Mouse (Mus musculus): ENCODE data around the gene Cacna1e. TPM values are rescaled to one million over a fixed set of nuclear protein-coding genes. Genes with fewer than 3 reads are reported as not detected.

Cacna1e gene
- polyA plus RNA-seq, 1 experiment: 0.28 TPM

DNA sequence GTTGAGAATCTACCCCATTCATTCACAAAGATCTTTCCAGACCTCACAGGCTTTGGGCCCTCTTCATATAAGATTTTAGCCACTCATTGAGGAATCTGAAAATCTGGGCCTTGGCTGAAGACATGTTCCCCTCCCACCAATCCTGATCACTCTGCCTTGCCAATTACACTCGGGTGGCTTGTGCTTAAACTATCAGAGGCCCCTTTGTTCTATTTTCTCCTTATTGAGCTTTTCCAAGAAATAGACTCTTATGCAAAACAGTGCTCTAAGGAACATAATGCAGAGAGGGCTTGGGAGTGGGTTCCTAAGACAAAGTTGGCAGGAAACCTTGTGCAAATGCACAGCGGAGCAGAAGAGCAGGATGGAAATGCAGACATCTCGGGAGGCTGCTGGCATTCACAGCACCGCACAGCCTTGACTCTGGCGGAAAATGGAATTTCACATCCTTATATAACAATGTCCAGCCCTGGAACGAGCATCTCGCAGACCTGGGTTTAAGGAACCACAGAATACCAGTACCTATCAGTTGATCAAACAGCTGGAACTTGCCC is 153.8 kb downstream of the Cacna1e start:
- Histone ChIP-seq H3K4me3 (ENCODE audit: insufficient read depth, low read depth, low read length) (no peak overlapping the region), H3K27me3 (replicated peaks; ENCODE audit: control insufficient read depth, insufficient read depth, low read length) (0 out of 2 replicates have a peak, but pooled peaks cover 1% of the 10 kb centered on the region), H3K27ac (ENCODE audit: insufficient read depth, low read depth, low read length) (no peak overlapping the region), H3K4me1 (ENCODE audit: control insufficient read depth, insufficient read depth, low read length) (no peaks in the 10 kb centered on the region), H3K36me3 (ENCODE audit: control insufficient read depth, insufficient read depth, low read length) (no peaks in the 10 kb centered on the region)
- 78% methylated on average over 7 of the region's 7 CpGs for WGBS
- DNase-seq: no peak
- TF ChIP-seq POLR2A (IDR thresholded peaks at IDR 0.05; ENCODE audit: low read depth, low read length) (no peak), CTCF (conservative IDR thresholded peaks at IDR 0.05; ENCODE audit: insufficient read depth, insufficient read length, low read depth, low read length) (no peak)

DNA sequence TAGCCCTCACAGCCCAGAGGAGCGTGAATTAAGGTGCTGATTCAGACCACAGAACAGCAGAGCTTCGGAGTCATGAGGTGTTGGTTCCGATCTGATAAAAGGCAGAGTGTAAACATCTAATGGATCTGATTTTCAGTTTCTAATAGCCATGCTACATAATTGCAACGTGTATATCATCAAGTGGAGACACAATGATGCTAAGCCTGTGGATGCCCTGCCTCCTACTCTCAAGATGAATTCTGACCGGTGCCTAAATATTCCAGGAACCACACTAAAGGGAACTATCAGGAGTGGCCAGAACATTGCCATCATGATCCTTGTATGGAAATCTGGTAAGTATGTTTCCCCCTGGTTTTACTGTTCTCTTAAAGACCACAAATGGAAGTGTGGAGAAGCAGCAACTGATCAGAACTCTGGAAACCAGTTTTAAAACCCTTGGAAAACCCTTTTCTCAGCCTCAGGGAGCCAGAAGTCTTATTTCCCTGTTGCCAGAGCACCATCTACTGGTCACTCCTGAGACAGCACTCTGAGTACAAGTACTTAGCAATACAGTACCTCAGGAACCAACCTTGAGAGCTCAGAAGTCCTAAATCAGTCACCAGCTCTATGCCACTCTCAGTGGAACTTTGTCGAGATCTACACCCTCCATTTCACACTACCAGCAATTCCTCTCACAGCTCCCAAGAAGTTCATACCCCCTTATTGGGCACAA is 154.9 kb downstream of the Cacna1e start:
- Histone ChIP-seq H3K36me3 (ENCODE audit: control insufficient read depth, insufficient read depth, low read length) (no peaks in the 10 kb centered on the region), H3K4me1 (ENCODE audit: control insufficient read depth, insufficient read depth, low read length) (no peaks in the 10 kb centered on the region), H3K4me3 (ENCODE audit: insufficient read depth, low read depth, low read length) (no peak overlapping the region), H3K27ac (ENCODE audit: insufficient read depth, low read depth, low read length) (no peak overlapping the region), H3K27me3 (replicated peaks; ENCODE audit: control insufficient read depth, insufficient read depth, low read length) (0 out of 2 replicates have a peak, but pooled peaks cover 1% of the 10 kb centered on the region)
- TF ChIP-seq POLR2A (IDR thresholded peaks at IDR 0.05; ENCODE audit: low read depth, low read length) (no peak), CTCF (conservative IDR thresholded peaks at IDR 0.05; ENCODE audit: insufficient read depth, insufficient read length, low read depth, low read length) (peak; percentile 63)
- DNase-seq: peak; percentile 69
- WGBS: 57% methylated on average over 6 of the region's 6 CpGs

DNA sequence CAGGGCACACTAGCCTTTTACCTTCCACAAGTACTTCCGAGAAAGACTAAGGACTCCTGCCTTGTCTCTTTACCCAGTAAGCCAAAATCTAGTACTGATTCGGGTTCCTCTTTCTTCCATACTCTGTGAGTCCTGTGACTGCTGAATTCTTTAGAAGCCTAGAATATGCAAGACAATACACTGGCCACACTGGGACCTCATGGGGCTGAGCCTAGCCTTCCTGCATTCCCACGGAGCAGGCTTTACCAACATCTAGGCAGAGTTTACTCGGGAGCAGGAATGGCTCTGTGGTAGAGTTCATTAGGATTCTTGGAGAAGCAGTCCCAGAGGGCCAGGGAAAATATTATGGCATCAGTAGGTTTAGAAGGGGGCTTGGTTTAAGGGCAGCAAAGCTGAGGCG is 155.6 kb downstream of the Cacna1e start:
- Histone ChIP-seq H3K4me1 (ENCODE audit: control insufficient read depth, insufficient read depth, low read length) (no peaks in the 10 kb centered on the region), H3K27ac (ENCODE audit: insufficient read depth, low read depth, low read length) (no peak overlapping the region), H3K4me3 (ENCODE audit: insufficient read depth, low read depth, low read length) (no peak overlapping the region), H3K27me3 (replicated peaks; ENCODE audit: control insufficient read depth, insufficient read depth, low read length) (0 out of 2 replicates have a peak, but pooled peaks cover 1% of the 10 kb centered on the region), H3K36me3 (ENCODE audit: control insufficient read depth, insufficient read depth, low read length) (no peaks in the 10 kb centered on the region)
- WGBS: 47% methylated on average over 5 of the region's 5 CpGs
- TF ChIP-seq CTCF (conservative IDR thresholded peaks at IDR 0.05; ENCODE audit: insufficient read depth, insufficient read length, low read depth, low read length): no peak
- no peak for TF ChIP-seq POLR2A (IDR thresholded peaks at IDR 0.05; ENCODE audit: low read depth, low read length)
- DNase-seq: no peak

DNA sequence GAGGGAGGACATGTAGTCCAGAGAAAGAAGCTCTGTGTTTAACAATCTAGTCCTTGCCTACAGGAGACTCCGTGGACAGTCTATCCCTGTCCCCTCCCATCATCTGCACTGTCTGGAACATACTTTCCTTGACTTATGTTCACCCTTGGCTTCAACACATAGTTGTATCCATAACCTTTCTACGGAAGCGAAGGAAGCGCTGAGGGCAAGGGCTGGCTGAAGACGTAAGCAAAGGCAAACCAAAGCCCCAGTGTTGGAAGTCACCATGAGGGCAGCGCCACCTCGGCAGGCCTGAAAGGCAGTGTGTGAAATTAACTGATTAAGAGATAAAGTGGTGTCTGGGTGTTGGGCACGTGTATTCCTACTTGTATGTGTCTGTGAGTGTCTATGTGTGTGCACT is 156.6 kb downstream of the Cacna1e start:
- Histone ChIP-seq H3K27ac (ENCODE audit: insufficient read depth, low read depth, low read length) (no peak overlapping the region), H3K36me3 (ENCODE audit: control insufficient read depth, insufficient read depth, low read length) (no peaks in the 10 kb centered on the region), H3K27me3 (replicated peaks; ENCODE audit: control insufficient read depth, insufficient read depth, low read length) (peaks cover 3% of the 10 kb centered on the region; the same call in 1 of the 2 replicates), H3K4me1 (ENCODE audit: control insufficient read depth, insufficient read depth, low read length) (no peaks in the 10 kb centered on the region), H3K4me3 (ENCODE audit: insufficient read depth, low read depth, low read length) (no peak overlapping the region)
- no peak for DNase-seq
- 78% methylated on average over 8 of the region's 8 CpGs for WGBS
- TF ChIP-seq CTCF (conservative IDR thresholded peaks at IDR 0.05; ENCODE audit: insufficient read depth, insufficient read length, low read depth, low read length) (no peak), POLR2A (IDR thresholded peaks at IDR 0.05; ENCODE audit: low read depth, low read length) (no peak)

DNA sequence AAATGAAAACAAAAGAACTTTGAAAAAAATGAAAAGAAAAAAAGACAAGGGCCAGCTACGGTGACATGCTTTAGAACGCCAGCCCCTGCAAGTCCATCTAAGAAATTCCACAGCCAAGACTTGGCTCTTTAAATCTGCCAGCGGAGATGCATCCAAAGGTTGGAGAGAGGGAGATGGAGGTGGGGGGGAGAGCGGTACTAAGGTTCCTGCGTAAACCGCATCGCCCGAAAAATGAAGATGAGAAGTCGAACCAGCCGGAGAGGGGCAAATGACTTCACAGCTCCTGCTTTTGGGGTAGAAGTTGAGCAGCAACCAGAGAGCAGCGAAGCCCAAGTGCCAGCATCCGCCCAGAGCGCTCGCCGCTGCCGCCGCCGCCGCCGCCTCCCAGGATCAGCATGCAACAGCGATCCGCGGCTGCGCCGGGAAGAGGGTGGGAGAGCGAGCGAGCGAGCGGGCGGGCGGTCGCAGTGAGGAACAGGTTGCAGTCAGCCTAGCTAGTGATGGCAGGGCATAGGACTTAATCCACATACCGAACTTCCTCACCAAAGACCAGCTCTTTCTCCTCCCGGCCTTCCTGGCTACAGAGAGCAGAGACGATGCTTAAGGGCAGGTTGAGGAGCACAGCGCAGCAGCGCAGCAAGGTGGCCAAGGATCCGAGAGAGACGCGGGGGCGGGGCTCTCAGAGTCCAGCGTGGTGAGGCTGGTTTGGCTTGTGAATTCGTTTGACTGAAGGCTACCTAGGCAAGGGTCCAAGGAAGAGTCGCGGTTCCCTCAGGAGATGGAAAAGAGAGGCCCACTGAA is 157.7 kb downstream of the Cacna1e start:
- H3K36me3 ChIP-seq (ENCODE audit: control insufficient read depth, insufficient read depth, low read length): no peaks in the 10 kb centered on the region
- DNase-seq: no peak
- TF ChIP-seq POLR2A (IDR thresholded peaks at IDR 0.05; ENCODE audit: low read depth, low read length): no peak
- TF ChIP-seq CTCF (conservative IDR thresholded peaks at IDR 0.05; ENCODE audit: insufficient read depth, insufficient read length, low read depth, low read length): no peak
- 2% methylated on average over 45 of the region's 45 CpGs for WGBS
- peaks cover 3% of the 10 kb centered on the region; the same call in 1 of the 2 replicates for H3K27me3 ChIP-seq (replicated peaks; ENCODE audit: control insufficient read depth, insufficient read depth, low read length)
- H3K27ac ChIP-seq (ENCODE audit: insufficient read depth, low read depth, low read length): no peak overlapping the region
- no peak overlapping the region for H3K4me3 ChIP-seq (ENCODE audit: insufficient read depth, low read depth, low read length)
- H3K4me1 ChIP-seq (ENCODE audit: control insufficient read depth, insufficient read depth, low read length): no peaks in the 10 kb centered on the region

DNA sequence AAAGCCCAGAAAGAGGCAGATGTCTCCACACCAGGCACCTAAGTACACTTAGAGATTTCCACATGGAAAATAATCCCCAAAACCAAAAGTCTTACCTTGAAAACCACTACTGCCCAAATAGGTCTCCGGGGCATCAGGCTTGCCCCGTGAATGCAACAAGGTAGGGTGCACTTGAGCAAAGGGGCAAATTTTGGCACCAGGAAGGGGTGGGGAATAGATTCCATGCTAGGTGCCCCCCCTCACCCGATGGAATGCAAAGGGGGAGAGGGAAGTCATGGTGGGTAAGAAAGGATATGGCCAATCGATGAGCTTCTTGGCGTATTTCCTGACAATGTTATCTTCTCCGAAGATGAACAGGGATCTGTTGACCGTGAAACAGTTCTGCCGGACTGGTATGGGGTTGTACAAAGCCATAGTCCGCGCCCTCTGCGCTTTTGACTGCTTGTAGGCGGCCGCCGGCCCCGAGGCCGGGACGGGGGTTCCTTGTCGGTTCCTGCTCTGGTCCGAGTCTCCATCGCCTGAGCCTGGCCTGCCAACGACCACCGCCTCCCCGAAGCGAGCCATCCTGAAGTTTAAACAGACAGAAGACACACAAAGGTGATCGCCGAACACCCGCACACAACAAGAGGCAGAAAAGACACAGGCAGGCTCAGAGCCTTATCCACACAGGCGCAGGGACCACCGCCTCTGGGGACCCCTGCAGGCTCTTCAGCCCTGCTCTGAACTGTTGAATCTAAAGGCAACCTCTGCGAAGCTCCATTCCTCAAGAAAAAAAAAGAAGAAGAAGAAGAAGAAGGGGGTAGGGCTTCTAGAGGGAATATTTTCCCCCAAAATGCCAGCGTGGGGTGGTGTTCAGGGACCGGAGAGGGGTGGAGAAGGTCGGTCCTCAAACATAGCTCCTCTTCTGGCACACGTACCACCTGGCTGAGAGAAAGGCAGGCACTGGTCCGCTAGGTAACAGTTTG is 158.7 kb downstream of the Cacna1e start:
- H3K27me3 ChIP-seq (replicated peaks; ENCODE audit: control insufficient read depth, insufficient read depth, low read length): peaks cover 3% of the 10 kb centered on the region; the same call in 1 of the 2 replicates
- TF ChIP-seq POLR2A (IDR thresholded peaks at IDR 0.05; ENCODE audit: low read depth, low read length): no peak
- no peak for TF ChIP-seq CTCF (conservative IDR thresholded peaks at IDR 0.05; ENCODE audit: insufficient read depth, insufficient read length, low read depth, low read length)
- H3K36me3 ChIP-seq (ENCODE audit: control insufficient read depth, insufficient read depth, low read length): no peaks in the 10 kb centered on the region
- H3K4me1 ChIP-seq (ENCODE audit: control insufficient read depth, insufficient read depth, low read length): no peaks in the 10 kb centered on the region
- H3K4me3 ChIP-seq (ENCODE audit: insufficient read depth, low read depth, low read length): no peak overlapping the region
- no peak for DNase-seq
- WGBS: 21% methylated on average over 35 of the region's 35 CpGs
- no peak overlapping the region for H3K27ac ChIP-seq (ENCODE audit: insufficient read depth, low read depth, low read length)
